Mouse (Mus musculus) bone marrow macrophage, adult 2 months (primary cell): ENCODE results near the gene Gm44965.

Experiments
- CTCF ChIP-seq: IDR thresholded peaks from 2 replicates; pipeline ENCODE4 v1.5.1; 2012; ENCODE audit warnings: low read depth, mild to moderate bottlenecking, low read length, moderate library complexity
- POLR2A ChIP-seq: IDR thresholded peaks from 2 replicates; pipeline ENCODE4 v1.6.1; 2012; ENCODE audit warnings: mild to moderate bottlenecking, low read depth, low read length, borderline replicate concordance

DNA sequence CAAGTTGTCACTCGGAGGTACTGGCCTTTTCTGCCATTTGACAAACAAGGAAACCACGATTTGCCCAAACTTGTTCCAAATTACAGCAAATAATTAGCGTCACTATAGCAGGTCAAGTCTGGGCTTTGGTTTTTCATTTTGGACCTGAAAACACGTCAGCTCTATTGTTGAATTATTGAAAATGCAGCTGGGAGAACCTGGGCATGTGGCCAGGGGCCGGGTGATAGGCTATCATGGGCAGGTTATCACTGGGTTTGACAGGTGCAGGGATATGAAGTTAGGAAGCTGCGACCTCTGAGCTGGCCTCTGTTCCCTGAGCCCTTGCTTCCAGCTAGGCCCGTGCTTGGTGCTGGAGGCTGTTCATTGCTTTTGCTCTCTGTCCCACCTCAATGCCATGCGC lies 37.1 kb downstream of the Gm44965 start:
- TF ChIP-seq CTCF = no peak
- TF ChIP-seq POLR2A = no peak
